Mouse (Mus musculus) adrenal gland, postnatal 36 days (tissue): ENCODE results near the gene Lcp1. TPM values are rescaled to one million over a fixed set of nuclear protein-coding genes. Genes with fewer than 3 reads are reported as not detected.

Source experiments
- DNase-seq, 2 experiments: peaks; one replicate each; pipeline ENCODE4 v3.0.0; 2021; ENCODE audit warnings: mixed read lengths in 1 of 2
- total RNA-seq, 2 experiments: library from RNA; stranded (reverse); gene quantifications; 2 replicates each; pipeline ENCODE4 v1.2.3; 2021

The Lcp1 gene
- total RNA-seq, 2 experiments from 2014 or later: 13.8 to 16.9 TPM

DNA sequence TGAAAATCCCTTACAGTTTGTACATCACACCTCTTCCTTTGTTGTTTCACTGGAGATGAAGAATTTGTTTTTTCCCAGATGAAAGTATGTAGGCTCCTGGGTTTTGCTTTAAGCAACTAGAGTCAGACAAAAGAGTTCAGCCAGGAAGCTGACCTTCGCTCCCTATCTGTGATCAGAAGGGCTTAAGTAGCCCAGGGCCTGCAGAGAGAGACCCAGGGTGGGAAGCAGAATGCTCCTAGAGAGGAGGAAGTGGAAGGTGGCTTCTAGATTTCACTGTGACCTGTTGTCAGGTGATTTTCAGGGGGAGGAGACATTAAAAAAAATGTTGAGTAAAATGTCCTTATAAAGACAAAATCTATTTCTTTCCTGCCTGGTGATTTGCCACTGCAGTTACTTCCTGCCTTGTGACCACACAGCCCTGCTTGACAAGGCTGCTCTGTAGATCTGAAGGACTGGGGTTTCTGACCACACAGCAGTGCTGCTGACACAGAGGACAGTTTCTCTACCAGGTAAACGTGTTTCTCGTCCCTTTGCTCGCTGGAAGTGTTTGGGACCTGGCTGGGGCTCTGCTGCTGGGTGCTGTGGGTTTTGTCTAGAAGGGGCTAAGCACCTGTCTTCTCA, 45.6 kb downstream of the Lcp1 start:
- no peak for DNase-seq

GRCm38 (mm10) chr14:75177400-75177799, 46.5 kb downstream of the Lcp1 start:
- DNase-seq: no peak

DNA sequence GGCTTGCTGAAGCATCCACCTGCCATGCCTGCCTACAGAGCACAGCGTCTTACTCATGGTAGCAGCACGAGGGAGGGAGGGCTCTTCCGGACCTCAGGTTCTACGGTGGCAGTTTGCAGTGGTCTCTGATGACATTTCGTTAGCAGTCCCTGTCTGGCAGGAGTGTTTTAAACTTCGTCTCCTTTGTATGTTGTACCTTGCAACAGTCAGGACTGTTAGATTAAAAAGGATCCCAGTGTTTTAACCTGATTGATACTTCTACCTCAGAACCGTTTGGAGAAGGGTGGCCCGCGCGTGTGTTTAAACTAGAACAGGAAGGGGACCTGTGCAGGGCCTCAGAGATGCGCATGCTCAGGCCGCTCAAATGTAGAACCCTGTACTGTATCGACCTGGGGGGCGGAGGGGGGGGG, 47.5 kb downstream of the Lcp1 start:
- peak in 1 of 2 experiments; percentile 7 for DNase-seq

GRCm38 (mm10) chr14:75178801-75179211, 47.9 kb downstream of the Lcp1 start:
- no peak for DNase-seq

GRCm38 (mm10) chr14:75179255-75179963, 48.5 kb downstream of the Lcp1 start:
- DNase-seq: peak in 1 of 2 experiments; percentile 31

DNA sequence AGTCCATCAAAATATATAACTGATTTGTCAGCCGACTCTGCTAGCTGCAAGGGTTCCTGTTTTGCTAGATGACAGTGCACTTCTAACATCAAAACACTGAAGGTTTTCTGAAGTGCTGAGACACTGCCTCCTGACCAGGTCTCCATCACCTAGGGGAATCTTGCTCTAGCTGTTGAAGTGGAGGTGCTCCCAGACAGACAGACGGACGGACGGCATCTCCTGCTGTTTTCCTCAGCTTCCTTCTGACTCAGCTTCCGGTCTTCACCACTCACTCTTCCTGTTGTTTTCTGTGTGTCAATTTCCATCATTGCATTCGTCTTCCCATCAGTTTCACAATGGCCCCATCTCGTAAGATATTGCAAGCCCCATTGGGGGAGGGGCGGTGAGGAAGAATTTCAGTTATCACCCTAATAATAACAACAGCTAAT, 49.7 kb downstream of the Lcp1 start:
- DNase-seq: peak in 1 of 2 experiments; percentile 12

DNA sequence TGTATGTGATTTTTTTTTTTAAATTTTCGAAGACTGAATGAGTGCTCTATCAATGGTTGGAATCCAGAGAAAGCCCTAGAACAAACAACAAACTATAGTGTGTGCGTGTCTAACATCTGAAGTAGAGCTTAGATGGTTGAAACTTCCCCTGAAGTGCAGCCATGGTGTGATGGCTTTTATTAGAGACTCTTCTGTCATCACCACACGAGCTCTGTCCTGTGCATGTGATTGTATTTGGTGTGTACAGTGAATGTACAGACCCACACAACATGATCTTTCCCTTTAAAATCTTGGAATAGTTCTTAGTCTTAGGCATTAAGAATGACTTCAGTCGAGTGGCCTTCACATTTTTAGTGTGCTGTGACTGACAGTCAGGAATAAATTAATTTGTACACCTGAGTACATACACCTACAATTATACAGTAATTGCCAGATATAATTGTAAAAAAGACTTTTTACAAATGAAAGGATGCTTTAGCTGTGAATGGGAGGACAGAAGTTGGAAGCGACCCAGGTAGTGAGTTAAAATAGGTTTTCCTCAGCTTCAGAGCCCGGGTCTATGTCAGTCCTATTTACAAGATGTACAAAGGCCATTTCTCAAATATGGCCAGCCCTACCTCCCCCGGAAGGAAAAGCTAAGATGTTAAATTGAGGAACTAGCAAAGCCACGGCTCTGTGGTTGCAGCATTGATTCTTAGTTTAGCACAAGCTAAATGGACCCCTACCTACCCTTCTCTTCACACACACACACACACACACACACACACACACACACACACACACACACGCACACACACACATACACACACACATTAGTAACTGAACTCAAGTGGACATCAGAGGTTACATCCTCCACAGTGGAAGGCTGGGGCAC, 50.4 kb downstream of the Lcp1 start:
- no peak for DNase-seq

GRCm38 (mm10) chr14:75182378-75182777, 51.5 kb downstream of the Lcp1 start:
- DNase-seq: no peak

DNA sequence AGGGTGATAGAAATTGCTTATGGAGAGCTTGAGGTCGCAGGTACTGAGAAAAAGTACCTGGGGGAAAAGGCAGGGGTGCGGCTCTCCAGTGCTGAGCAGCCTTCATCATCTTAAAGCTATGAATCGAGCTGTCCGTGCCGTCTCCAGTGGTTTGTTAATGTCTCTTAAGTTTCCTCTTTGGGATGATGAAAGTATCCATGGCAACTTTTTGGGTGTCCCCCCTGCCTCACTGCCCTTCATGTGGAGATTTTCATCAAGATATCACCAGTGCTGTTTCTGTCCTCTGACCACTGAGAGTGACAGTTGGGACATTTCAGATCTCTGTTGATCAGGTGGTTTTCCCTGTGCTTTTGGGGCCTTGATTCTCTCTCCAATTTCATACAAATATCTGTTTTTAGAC, 51.9 kb downstream of the Lcp1 start:
- DNase-seq: no peak

DNA sequence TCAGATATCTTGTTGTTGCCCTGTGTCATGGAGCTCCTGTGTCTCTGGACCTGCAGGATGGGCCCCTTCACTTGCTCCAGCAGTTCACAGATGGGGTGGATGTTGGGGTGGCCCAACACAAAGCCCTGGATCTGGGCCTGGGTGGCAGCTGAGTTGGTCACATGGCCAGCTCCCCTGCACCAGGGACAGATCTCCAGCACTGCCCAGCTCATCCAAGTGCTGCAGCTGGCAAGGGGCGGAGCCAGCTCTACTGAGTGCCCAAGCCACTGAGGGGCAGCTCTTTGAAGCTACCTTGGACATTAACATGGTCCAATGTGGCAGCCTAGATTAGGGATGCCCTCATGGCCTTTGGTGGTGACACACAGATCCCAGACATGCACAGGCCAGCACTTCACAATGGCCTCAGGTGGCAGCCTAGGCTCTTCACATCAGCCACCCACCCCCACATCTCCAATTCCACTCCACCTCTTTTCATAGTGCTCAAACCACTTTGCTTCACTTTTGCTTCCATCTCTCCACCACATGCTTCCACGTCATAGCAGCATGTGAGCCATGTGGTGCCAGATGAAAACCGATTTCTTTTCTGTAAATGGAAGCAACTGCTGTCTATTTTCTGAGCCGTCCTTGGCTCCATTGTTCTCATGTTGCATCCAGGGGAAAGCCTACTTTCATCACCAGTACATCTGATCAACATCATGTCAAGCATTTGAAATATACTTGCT, 53.3 kb downstream of the Lcp1 start:
- no peak for DNase-seq

- DNase-seq: no peak
Measured at GRCm38 (mm10) chr14:75185796-75186594, 55.1 kb downstream of the Lcp1 start.

DNA sequence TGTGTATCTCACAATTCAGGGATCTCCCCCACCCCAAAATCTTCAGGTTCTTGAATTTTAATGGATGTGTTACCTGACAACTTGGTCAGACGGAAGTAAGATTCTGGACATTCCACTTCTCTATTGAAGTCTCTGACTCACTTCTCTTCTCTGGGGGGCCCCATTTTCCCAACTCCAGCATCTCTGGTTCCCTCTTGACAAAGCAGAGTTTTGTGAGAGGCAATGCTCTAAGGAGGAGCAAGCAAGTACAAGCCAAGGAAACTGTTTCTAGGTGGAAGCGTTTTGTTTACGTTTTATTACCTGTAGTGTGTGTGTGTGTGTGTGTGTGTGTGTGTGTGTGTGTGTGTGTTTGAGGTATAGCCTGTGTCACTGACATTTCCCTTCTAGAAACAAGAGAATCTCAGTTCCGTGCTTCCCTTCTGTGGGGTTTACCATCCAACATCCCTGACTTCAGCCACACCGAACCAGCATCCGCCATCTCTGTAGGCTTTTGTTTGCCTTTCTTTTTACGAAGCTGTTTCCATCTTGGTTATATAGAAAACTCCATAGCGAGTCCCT, 56.0 kb downstream of the Lcp1 start:
- no peak for DNase-seq

- DNase-seq: no peak
Measured at GRCm38 (mm10) chr14:75188521-75188920, 57.6 kb downstream of the Lcp1 start.

GRCm38 (mm10) chr14:75189031-75189430, 58.1 kb downstream of the Lcp1 start:
- no peak for DNase-seq

- DNase-seq: no peak
Measured at GRCm38 (mm10) chr14:75190683-75191082, 59.8 kb downstream of the Lcp1 start.

DNA sequence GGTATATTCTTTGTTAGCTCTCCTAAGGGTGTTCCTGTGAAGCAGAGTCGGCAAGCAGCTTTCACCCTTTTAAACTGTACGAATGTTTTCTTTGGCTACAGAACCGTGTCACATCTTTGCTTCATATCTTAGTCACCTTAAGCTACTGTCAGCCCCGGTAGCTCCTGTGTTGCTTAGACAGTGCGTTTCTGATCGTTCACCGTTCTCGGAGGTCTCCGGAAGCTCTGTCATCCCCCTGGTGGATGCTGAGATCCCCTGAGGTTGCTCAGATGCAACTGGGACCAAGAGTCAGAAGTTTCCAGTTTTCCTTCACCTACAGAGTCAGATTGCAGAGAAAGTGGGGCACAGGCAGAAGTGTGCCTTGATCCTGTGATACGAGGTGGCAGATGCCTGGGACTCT, 61.5 kb downstream of the Lcp1 start:
- no peak for DNase-seq

DNA sequence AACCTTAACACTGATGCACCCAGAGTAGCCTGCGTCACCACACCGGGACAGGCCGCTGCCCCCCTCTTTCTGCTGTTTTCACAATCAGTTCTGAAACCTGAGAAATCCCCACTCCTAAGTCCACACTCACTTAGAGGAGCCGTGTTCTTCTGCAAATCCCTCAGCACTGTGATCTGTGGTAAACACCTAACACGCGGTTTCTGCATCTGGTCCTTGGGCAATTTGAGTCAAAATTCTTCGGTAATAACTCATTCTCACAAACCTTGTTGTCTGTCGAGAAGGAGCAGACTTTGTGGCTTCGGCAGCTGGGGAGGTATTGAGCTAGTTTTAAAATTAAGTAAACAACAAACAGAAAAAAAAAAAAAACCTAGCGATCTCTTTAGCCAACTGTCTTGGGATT, 62.0 kb downstream of the Lcp1 start:
- no peak for DNase-seq

DNA sequence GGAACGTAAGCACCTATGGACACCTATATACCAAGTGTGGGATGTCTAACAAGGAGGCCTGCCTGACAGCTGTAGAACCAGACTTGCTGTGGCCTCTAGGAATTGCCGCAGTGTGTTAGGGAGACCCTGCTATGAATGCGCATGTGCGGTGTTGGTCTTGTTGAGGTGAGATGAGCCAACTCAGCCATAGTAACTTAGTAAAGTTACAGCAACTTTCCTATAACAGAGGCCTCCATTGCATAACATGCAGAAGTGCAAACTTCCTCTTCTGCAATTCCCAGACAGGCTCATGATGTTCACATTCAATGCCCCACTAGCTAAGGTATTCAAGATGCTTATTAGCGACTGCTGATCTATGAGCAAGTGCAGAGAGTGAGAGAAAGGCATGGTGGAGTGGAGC, 64.6 kb downstream of the Lcp1 start:
- no peak for DNase-seq

GRCm38 (mm10) chr14:75197027-75197426, 66.1 kb downstream of the Lcp1 start:
- DNase-seq: peak; percentile 36 to 62

DNA sequence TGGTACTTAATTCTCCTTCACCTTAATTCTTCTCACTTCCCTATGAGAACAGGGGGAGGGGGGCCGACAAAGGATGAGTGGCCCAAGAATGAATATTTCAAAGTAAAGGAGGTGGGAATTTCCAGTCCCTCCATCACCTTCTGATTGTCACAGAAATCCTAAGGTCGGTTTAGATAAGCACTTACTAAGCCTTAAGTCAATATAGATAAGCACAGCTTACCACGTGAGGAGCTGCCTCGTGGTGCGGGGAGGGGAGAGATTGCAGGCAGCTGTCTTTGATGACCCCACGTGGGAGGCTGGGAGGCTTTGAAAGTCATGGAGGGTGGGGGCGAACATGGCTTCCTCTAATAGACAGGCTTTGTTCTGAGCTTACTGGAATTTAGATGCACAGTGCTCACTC, 66.8 kb downstream of the Lcp1 start:
- DNase-seq: no peak
